Mouse (Mus musculus) stomach, embryonic 15.5 days (tissue): ENCODE measurements around the gene Tnrc18. TPM values are rescaled to one million over a fixed set of nuclear protein-coding genes. Genes with fewer than 3 reads are reported as not detected.

Experiments used
- ATAC-seq: fragments of 200-750 bp; cut with Nextera tagmentation; 2 replicates; pipeline ENCODE4 v1.8.0; 2017; ENCODE audit warnings: low read depth, moderate number of reproducible peaks, moderate TSS enrichment; ENCODE audit not compliant: insufficient read depth, low FRiP score
- H3K27ac ChIP-seq: fragments of 300-500 bp; sonication (generic); 2 replicates; pipeline ENCODE4 v1.5.1; 2015; ENCODE audit warnings: mild to moderate bottlenecking, inconsistent platforms
- H3K27me3 ChIP-seq: fragments of 300-500 bp; sonication (generic); replicated peaks from 2 replicates; pipeline ENCODE4 v1.6.1; 2015; ENCODE audit warnings: inconsistent platforms
- H3K36me3 ChIP-seq: fragments of 300-500 bp; sonication (generic); 2 replicates; pipeline ENCODE4 v1.6.1; 2015; ENCODE audit warnings: inconsistent platforms
- H3K4me1 ChIP-seq: fragments of 300-500 bp; sonication (generic); 2 replicates; pipeline ENCODE4 v1.6.1; 2015; ENCODE audit warnings: inconsistent platforms
- H3K4me2 ChIP-seq: fragments of 300-500 bp; sonication (generic); 2 replicates; pipeline ENCODE4 v1.6.1; 2015; ENCODE audit warnings: mild to moderate bottlenecking, inconsistent platforms
- H3K4me3 ChIP-seq: fragments of 300-500 bp; sonication (generic); replicated peaks from 2 replicates; pipeline ENCODE4 v1.5.1; 2015; ENCODE audit warnings: inconsistent platforms
- H3K9ac ChIP-seq: fragments of 300-500 bp; sonication (generic); 2 replicates; pipeline ENCODE4 v1.6.1; 2015; ENCODE audit warnings: inconsistent platforms
- H3K9me3 ChIP-seq: fragments of 300-500 bp; sonication (generic); 2 replicates; pipeline ENCODE4 v1.6.1; 2016; ENCODE audit warnings: inconsistent platforms
- WGBS: fragments of 180-500 bp; shearing (Covaris S2); methylation state at CpG from one replicate; pipeline ENCODE4 v1.1.7; 2015; 5-methylcytosine and 5-hydroxymethylcytosine counted together
- polyA plus RNA-seq: library from polyadenylated mRNA; unstranded; fragments of >200 nt; fragmentation: Nextera tagmentation; extraction: Ambion mirVana; gene quantifications from 2 replicates; pipeline ENCODE4 v1.2.1, GENCODE M21; 2015

Gene Tnrc18
- polyA plus RNA-seq, 1 experiment from 2014 or later: 29.5 TPM

- ATAC-seq: no peak
- Histone ChIP-seq H3K27ac (no peak overlapping the region), H3K9ac (no peak overlapping the region), H3K4me2 (no peak overlapping the region), H3K9me3 (no peaks in the 10 kb centered on the region), H3K27me3 (peaks cover 12% of the 10 kb centered on the region; the same call in 1 of the 2 replicates), H3K36me3 (no peaks in the 10 kb centered on the region), H3K4me1 (peaks cover 18% of the 10 kb centered on the region), H3K4me3 (no peak overlapping the region)
- 79% methylated on average over 10 of the region's 10 CpGs for WGBS
Measured at GRCm38 (mm10) chr5:142703569-142703968, 113.9 kb downstream of the Tnrc18 start.

GRCm38 (mm10) chr5:142702511-142703138 lies 114.8 kb downstream of the Tnrc18 start:
- no peaks in the 10 kb centered on the region for H3K9me3 ChIP-seq
- 19% methylated on average over 18 of the region's 18 CpGs for WGBS
- H3K9ac ChIP-seq: peak overlapping the region; percentile 58
- no peak overlapping the region for H3K27ac ChIP-seq
- no peak; the same call in 1 of the 2 replicates for ATAC-seq
- H3K27me3 ChIP-seq: peaks cover 15% of the 10 kb centered on the region; the same call in 1 of the 2 replicates
- no peaks in the 10 kb centered on the region for H3K36me3 ChIP-seq
- H3K4me3 ChIP-seq: peak overlapping the region; percentile 58
- peak overlapping the region; percentile 99 for H3K4me2 ChIP-seq
- peaks cover 18% of the 10 kb centered on the region for H3K4me1 ChIP-seq

- Histone ChIP-seq H3K27ac (no peak overlapping the region), H3K4me1 (peaks cover 18% of the 10 kb centered on the region), H3K4me3 (peak overlapping the region; percentile 58), H3K9me3 (no peaks in the 10 kb centered on the region), H3K36me3 (no peaks in the 10 kb centered on the region), H3K9ac (peak overlapping the region; percentile 58), H3K4me2 (peak overlapping the region; percentile 99), H3K27me3 (peaks cover 15% of the 10 kb centered on the region; the same call in 1 of the 2 replicates)
- under 1% methylated on average over 66 of the region's 72 CpGs for WGBS
- ATAC-seq: peak; percentile 89
Measured at GRCm38 (mm10) chr5:142701651-142702510, 115.6 kb downstream of the Tnrc18 start.

GRCm38 (mm10) chr5:142700842-142701589 lies 116.4 kb downstream of the Tnrc18 start:
- H3K4me2 ChIP-seq: peak overlapping the region; percentile 99
- H3K27ac ChIP-seq: no peak overlapping the region
- WGBS: 8% methylated on average over 15 of the region's 15 CpGs
- H3K4me3 ChIP-seq: peak overlapping the region; percentile 58
- H3K27me3 ChIP-seq: peaks cover 15% of the 10 kb centered on the region; the same call in 1 of the 2 replicates
- peak; percentile 49 for ATAC-seq
- H3K9ac ChIP-seq: no peak overlapping the region
- no peaks in the 10 kb centered on the region for H3K36me3 ChIP-seq
- no peaks in the 10 kb centered on the region for H3K9me3 ChIP-seq
- peaks cover 18% of the 10 kb centered on the region for H3K4me1 ChIP-seq

- no peak for ATAC-seq
- H3K9me3 ChIP-seq: no peaks in the 10 kb centered on the region
- peaks cover 9% of the 10 kb centered on the region; the same call in 1 of the 2 replicates for H3K27me3 ChIP-seq
- 54% methylated on average over 2 of the region's 2 CpGs for WGBS
- no peak overlapping the region for H3K27ac ChIP-seq
- no peaks in the 10 kb centered on the region for H3K36me3 ChIP-seq
- H3K4me1 ChIP-seq: peaks cover 16% of the 10 kb centered on the region
- no peak overlapping the region for H3K9ac ChIP-seq
- H3K4me3 ChIP-seq: no peak overlapping the region
- no peak overlapping the region for H3K4me2 ChIP-seq
Measured at GRCm38 (mm10) chr5:142697742-142698141, 119.7 kb downstream of the Tnrc18 start.

- Histone ChIP-seq H3K9me3 (no peaks in the 10 kb centered on the region), H3K9ac (no peak overlapping the region), H3K4me3 (no peak overlapping the region), H3K4me1 (peaks cover 12% of the 10 kb centered on the region), H3K27me3 (peaks cover 4% of the 10 kb centered on the region; the same call in 1 of the 2 replicates), H3K4me2 (no peak overlapping the region), H3K36me3 (no peaks in the 10 kb centered on the region), H3K27ac (no peak overlapping the region)
- WGBS: 87% methylated on average over 6 of the region's 6 CpGs
- ATAC-seq: no peak
Measured at GRCm38 (mm10) chr5:142696865-142697264, 120.6 kb downstream of the Tnrc18 start.

- Histone ChIP-seq H3K36me3 (no peaks in the 10 kb centered on the region), H3K4me1 (peaks cover 6% of the 10 kb centered on the region), H3K9me3 (no peaks in the 10 kb centered on the region), H3K9ac (no peak overlapping the region), H3K4me3 (no peak overlapping the region), H3K27me3 (peaks cover 4% of the 10 kb centered on the region; the same call in 1 of the 2 replicates), H3K4me2 (no peak overlapping the region), H3K27ac (no peak overlapping the region)
- WGBS: 34% methylated on average over 6 of the region's 6 CpGs
- ATAC-seq: no peak
Measured at GRCm38 (mm10) chr5:142696258-142696657, 121.2 kb downstream of the Tnrc18 start.

- Histone ChIP-seq H3K27me3 (0 out of 2 replicates have a peak, but pooled peaks cover 4% of the 10 kb centered on the region), H3K9me3 (no peaks in the 10 kb centered on the region), H3K9ac (no peak overlapping the region), H3K4me2 (no peak overlapping the region), H3K27ac (no peak overlapping the region), H3K4me1 (0 out of 2 replicates have a peak, but pooled peaks cover 3% of the 10 kb centered on the region), H3K36me3 (no peaks in the 10 kb centered on the region), H3K4me3 (no peak overlapping the region)
- ATAC-seq: 0 out of 2 replicates have a peak, but pooled peaks have one; percentile 36
- WGBS: 10% methylated on average over 12 of the region's 12 CpGs
Measured at GRCm38 (mm10) chr5:142694627-142695340, 122.7 kb downstream of the Tnrc18 start.

- 0 out of 2 replicates have a peak, but pooled peaks cover 3% of the 10 kb centered on the region for H3K4me1 ChIP-seq
- no peaks in the 10 kb centered on the region for H3K9me3 ChIP-seq
- ATAC-seq: no peak
- no peak overlapping the region for H3K27ac ChIP-seq
- H3K27me3 ChIP-seq: 0 out of 2 replicates have a peak, but pooled peaks cover 4% of the 10 kb centered on the region
- no peak overlapping the region for H3K4me3 ChIP-seq
- H3K36me3 ChIP-seq: no peaks in the 10 kb centered on the region
- 58% methylated on average over 8 of the region's 8 CpGs for WGBS
- no peak overlapping the region for H3K9ac ChIP-seq
- H3K4me2 ChIP-seq: no peak overlapping the region
Measured at GRCm38 (mm10) chr5:142693738-142694430, 123.6 kb downstream of the Tnrc18 start.

- H3K36me3 ChIP-seq: no peaks in the 10 kb centered on the region
- H3K4me2 ChIP-seq: no peak overlapping the region
- 0 out of 2 replicates have a peak, but pooled peaks cover 3% of the 10 kb centered on the region for H3K4me1 ChIP-seq
- H3K27me3 ChIP-seq: no peaks in the 10 kb centered on the region
- H3K27ac ChIP-seq: no peak overlapping the region
- no peak overlapping the region for H3K9ac ChIP-seq
- no peak overlapping the region for H3K4me3 ChIP-seq
- H3K9me3 ChIP-seq: no peaks in the 10 kb centered on the region
- 65% methylated on average over 12 of the region's 12 CpGs for WGBS
- no peak for ATAC-seq
Measured at GRCm38 (mm10) chr5:142692971-142693737, 124.3 kb downstream of the Tnrc18 start.
